Mouse (Mus musculus) mesoderm, embryonic 11.5 days (tissue): ENCODE measurements at regions not wholly inside any gene's neighbourhood (a gene's known extent, or its start where the extent isn't known, plus 50 kb on each side); places are given as distances from the start of the nearest gene placed in this dataset.

Experiments used
- DNase-seq: peaks from one replicate; pipeline ENCODE4 v3.0.0-alpha.2; 2012; ENCODE audit warnings: low read depth, low spot score

DNA sequence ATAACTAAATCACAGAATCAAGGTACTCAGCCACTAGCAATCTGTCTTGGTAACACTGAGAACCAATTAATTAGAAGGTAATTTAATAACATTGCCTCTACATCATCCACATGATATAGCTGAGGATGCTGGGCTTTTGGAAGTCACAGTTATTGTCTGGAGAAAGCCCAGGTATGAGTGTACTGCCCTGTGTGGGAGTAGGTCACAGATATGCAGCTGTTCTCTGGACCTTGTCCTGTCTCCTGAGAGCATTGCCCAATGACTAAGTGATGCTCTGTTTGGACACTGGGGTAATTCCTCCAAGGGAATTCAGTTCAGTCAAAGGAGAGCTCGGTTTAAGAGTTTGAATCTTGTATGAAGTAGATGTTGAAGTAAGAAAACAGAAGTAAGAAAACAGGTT, 199.6 kb downstream of the Gm10260 start:
- DNase-seq, result no peak

DNA sequence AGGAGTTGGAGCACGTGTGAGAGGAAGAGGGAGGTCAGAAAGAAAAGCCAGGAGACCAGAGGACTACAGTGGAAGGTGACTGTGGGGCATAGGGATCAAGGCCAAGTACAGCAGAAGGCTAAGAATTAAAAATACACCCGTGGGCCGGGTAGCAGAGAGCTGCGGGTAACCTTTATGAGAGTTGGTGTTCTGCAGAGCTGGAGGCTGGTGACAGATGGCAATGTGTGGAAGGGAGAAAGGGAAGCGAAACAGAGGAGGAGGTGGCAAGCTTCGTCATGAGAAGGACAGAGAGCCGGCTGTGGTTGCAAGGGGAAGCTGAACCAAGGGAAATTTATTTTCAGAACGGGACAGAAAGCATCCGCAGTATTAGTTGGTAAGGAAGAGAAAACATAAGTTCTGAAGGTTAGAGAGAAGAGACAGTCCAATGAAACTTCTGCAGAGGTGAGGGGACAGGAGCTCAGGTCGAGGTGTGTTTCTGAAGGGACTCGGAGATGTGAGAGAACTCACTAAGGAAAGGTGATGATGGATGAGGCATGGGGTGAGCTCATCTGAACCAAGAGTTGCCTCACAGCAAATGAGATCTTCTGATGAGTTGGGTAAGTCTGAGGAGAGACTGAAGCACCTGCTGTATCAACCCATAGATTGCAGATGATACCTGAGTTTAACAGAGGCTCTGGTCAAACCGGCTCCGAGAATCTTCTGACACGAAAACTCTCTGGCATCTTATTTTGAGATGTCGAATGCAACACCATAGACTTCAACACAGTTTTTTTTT, 200.6 kb downstream of the Gm10260 start:
- DNase-seq, result no peak

DNA sequence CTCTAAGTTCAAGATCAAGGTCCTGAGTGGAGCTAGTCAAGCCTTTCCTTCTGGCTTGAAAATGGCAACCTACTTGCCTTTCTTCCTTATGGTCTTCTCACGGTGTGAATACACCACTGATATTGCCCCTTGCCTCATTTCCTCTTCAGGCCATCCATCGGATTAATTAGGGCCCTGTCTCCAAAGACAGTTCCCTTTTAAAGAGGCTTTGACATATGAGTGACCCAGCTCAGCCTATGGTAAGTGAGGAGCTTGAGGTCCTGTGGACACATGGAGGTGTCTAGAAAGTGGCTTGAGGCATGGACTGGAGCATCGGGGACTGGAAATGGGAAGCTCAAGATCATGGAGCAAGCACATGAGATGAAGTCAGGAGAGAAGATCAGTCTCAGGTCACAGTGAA, 201.5 kb downstream of the Gm10260 start:
- no peak for DNase-seq

GRCm38 (mm10) chr13:97555312-97555711, 205.1 kb downstream of the Gm10260 start:
- DNase-seq, result no peak

- no peak for DNase-seq
These were observed 205.8 kb downstream of the Gm10260 start for GRCm38 (mm10) chr13:97554601-97555000.

DNA sequence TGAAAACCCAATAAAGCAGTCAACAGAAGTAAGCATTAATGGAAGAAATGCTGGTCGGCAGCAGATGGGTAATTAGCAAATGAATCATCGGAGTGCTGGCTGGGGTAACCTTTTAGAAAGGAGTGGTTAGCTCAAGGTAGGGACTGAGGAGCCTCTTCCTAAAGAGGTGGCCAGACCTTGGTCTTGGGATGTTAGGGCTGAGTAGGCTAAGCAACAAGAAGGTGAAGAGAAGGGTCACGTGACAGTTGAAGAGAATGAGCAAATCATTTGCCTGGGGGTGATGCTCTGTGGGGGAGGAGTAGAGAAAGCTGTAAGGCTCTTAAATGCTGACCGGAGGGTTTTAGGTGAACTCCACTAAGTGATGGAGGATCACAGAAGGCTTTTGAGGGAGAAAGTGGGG, 208.2 kb downstream of the Gm10260 start:
- no peak for DNase-seq

GRCm38 (mm10) chr13:97550880-97551279, 209.6 kb downstream of the Gm10260 start:
- no peak for DNase-seq

- DNase-seq, result no peak
These were observed 210.3 kb downstream of the Gm10260 start for GRCm38 (mm10) chr13:97550172-97550571.

GRCm38 (mm10) chr13:97549384-97549783, 211.0 kb downstream of the Gm10260 start:
- DNase-seq, result no peak

DNA sequence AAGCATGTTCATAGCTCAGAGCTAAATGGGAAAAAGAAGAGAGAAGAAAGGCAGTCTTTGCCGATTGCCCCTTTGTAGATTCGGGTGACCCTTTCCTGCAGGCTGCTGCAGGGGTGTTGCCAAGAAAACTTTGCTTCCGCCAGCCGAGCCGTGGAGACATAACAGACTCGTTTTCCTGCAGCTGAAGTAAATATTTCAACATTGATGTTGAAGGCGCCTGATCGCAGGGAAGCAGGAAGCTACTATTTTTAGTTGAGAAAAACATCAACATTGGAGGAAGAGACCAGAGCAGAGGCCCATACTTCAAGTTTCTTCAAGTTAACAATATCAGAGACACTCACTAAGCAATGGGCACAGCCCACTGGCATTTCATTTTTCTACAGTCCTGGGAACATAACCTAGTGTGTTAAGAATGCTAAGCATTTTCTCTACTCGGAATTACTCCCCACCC, 211.9 kb downstream of the Gm10260 start:
- DNase-seq, result peak; percentile 36

GRCm38 (mm10) chr13:97546936-97547335, 213.5 kb downstream of the Gm10260 start:
- DNase-seq, result no peak

GRCm38 (mm10) chr13:97545971-97546454, 214.4 kb downstream of the Gm10260 start:
- DNase-seq, result peak; percentile 34

- DNase-seq, result no peak
These were observed 220.7 kb downstream of the Gm10260 start for GRCm38 (mm10) chr13:97539686-97540085.

DNA sequence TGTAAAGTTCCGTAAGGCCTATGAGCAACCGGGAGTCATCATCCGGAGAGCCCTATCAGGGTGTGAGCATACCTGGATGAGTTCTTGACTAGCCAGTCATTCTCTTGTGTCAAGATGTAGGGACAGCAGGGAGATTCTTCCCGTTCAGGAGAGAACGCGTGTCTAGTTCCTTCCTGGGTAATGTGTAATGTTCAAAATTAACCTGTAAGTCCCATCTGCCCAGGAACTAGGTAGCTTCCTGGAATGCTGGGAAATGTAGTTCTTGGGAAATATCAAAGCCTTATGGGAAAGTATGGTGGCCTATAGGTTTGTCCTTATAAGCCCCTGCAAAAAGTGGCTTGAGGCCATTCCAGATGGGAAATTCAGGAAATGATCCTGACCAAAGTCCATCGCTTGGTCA, 222.0 kb downstream of the Gm10260 start:
- no peak for DNase-seq

- DNase-seq, result no peak
These were observed 222.7 kb downstream of the Gm10260 start for GRCm38 (mm10) chr13:97537686-97538085.

- no peak for DNase-seq
These were observed 223.2 kb downstream of the Gm10260 start for GRCm38 (mm10) chr13:97537206-97537605.

- DNase-seq, result peak; percentile 56
These were observed 226.4 kb downstream of the Gm10260 start for GRCm38 (mm10) chr13:97533896-97534666.

DNA sequence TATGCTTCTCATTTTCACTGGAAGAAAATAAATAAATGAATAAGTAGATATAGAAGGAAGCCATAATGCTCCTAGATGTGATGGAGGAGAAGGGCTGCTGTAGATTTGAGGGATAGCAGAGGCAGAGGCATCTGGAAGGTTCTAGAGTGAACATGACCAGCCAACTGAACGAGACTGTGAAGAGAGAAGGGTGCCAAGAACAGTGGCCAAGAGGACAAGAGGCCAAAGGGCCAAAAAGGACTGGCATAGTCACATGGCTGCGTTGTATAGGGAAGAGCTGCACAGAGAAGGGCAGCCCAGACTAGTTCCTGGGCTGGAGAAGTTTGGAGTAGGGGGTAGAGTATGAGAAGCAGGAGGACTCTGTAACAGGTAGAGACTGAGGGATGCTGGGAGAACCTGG, 229.3 kb downstream of the Gm10260 start:
- no peak for DNase-seq

- DNase-seq, result peak; percentile 39
These were observed 229.9 kb downstream of the Gm10260 start for GRCm38 (mm10) chr13:97530570-97530969.

DNA sequence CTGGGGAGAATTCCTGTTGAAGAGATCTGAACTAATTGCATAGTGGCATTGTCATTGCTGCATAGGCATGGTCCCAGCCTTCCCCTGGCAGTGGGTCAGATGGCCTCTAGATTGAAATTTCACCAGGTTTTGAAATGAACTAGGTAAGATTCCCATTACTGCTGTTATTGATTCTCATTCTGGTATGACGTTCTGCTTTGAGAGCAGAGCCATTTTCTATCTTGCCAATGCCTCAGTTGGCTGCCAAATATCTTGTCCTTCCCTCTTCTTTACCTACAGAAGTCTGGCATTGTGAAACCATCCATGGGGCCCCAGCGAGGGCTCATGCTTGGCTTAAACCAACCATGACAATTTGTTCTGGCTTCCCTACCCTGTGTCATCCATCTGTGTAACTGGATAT, 232.5 kb downstream of the Gm10260 start:
- no peak for DNase-seq

DNA sequence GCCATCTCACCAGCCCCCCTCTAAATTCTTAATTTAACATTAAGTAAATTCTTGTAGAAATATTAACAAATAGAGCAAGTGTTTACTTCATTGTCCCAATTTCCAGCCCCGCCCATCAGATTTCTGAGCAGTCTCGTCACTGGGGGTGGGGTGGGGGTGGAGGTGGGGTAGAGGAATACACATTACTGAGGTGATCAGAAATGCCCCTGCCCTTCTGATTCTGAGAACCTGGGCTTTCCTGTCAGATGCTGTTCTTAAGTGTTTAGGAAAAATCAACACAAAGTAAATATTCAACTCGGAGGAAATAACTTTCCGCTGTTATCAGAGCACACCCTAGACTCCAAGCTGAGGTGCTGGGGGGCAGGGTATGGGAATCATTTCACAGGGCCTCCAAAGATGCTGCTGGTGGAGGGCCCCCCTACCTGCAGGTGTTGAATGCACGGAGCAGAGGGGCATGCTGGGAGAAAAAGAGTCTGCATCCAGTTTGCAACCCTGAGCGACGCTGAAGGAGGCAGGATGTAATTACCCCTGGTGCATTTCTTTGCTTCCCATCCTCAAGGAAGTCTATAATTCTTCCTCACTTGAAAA, 235.5 kb downstream of the Gm10260 start:
- no peak for DNase-seq
